Mouse (Mus musculus): ENCODE results near the gene Myo1b. TPM values are rescaled to one million over a fixed set of nuclear protein-coding genes. Genes with fewer than 3 reads are reported as not detected.

The Myo1b gene
- polyA plus RNA-seq, 1 experiment from 2014 or later: 33.5 TPM

- Histone ChIP-seq H3K4me2 (no peak overlapping the region), H3K36me3 (peaks cover 16% of the 10 kb centered on the region), H3K27ac (replicated peaks) (no peak overlapping the region), H3K4me3 (no peak overlapping the region), H3K4me1 (no peaks in the 10 kb centered on the region; the same call in 1 of the 2 replicates), H3K9ac (no peak overlapping the region), H3K9me3 (no peaks in the 10 kb centered on the region), H3K27me3 (replicated peaks) (no peaks in the 10 kb centered on the region)
- WGBS: 61% methylated on average over 5 of the region's 5 CpGs
- ATAC-seq (ENCODE audit: extremely low read depth, insufficient number of reproducible peaks, low FRiP score, low TSS enrichment): no peak
These were observed 100.8 kb downstream of the Myo1b start for GRCm38 (mm10) chr1:51814854-51815630.

DNA sequence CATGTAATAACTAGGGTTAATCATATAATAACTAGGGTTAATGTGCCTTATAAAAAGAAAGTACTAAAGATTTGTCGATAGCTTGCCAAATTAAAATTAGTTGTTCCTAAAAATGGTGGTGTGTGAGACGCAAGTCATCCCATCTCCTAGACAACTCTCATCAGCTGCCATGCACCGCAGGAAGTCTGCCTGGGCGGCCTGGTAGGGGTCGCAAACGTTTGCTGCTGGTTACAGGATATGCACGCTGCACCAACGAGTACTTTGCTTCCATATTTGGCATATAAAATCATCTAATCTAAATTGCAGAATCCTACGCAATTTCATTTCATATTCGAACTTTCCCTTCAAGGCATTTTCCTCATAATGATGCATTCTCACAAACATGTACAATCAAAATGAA is 107.0 kb downstream of the Myo1b start:
- WGBS: 80% methylated on average over 10 of the region's 10 CpGs
- Histone ChIP-seq H3K9ac (no peak overlapping the region), H3K27ac (replicated peaks) (no peak overlapping the region), H3K4me3 (no peak overlapping the region), H3K27me3 (replicated peaks) (no peaks in the 10 kb centered on the region), H3K36me3 (0 out of 2 replicates have a peak, but pooled peaks cover under 1% of the 10 kb centered on the region), H3K4me1 (no peaks in the 10 kb centered on the region), H3K9me3 (no peaks in the 10 kb centered on the region), H3K4me2 (no peak overlapping the region)
- no peak for ATAC-seq (ENCODE audit: extremely low read depth, insufficient number of reproducible peaks, low FRiP score, low TSS enrichment)

- Histone ChIP-seq H3K4me2 (no peak overlapping the region), H3K9ac (no peak overlapping the region), H3K4me1 (no peaks in the 10 kb centered on the region), H3K36me3 (no peaks in the 10 kb centered on the region), H3K27me3 (replicated peaks) (no peaks in the 10 kb centered on the region), H3K4me3 (no peak overlapping the region), H3K27ac (replicated peaks) (no peak overlapping the region), H3K9me3 (no peaks in the 10 kb centered on the region)
- 49% methylated on average over 1 of the region's 1 CpGs for WGBS
- ATAC-seq (ENCODE audit: extremely low read depth, insufficient number of reproducible peaks, low FRiP score, low TSS enrichment): no peak
These were observed 107.6 kb downstream of the Myo1b start for GRCm38 (mm10) chr1:51808228-51808627.

- Histone ChIP-seq H3K4me1 (no peaks in the 10 kb centered on the region), H3K9me3 (no peaks in the 10 kb centered on the region), H3K4me3 (no peak overlapping the region), H3K9ac (no peak overlapping the region), H3K27me3 (replicated peaks) (no peaks in the 10 kb centered on the region), H3K4me2 (no peak overlapping the region), H3K36me3 (peaks cover 11% of the 10 kb centered on the region), H3K27ac (replicated peaks) (no peak overlapping the region)
- WGBS: 74% methylated on average over 5 of the region's 5 CpGs
- no peak for ATAC-seq (ENCODE audit: extremely low read depth, insufficient number of reproducible peaks, low FRiP score, low TSS enrichment)
These were observed 110.7 kb downstream of the Myo1b start for GRCm38 (mm10) chr1:51805040-51805610.

- Histone ChIP-seq H3K27ac (replicated peaks) (no peak overlapping the region), H3K4me3 (no peak overlapping the region), H3K27me3 (replicated peaks) (no peaks in the 10 kb centered on the region), H3K9me3 (no peaks in the 10 kb centered on the region), H3K4me2 (no peak overlapping the region), H3K9ac (no peak overlapping the region), H3K4me1 (no peaks in the 10 kb centered on the region), H3K36me3 (peaks cover 17% of the 10 kb centered on the region)
- 80% methylated on average over 12 of the region's 12 CpGs for WGBS
- ATAC-seq (ENCODE audit: extremely low read depth, insufficient number of reproducible peaks, low FRiP score, low TSS enrichment): no peak
These were observed 111.4 kb downstream of the Myo1b start for GRCm38 (mm10) chr1:51804296-51805039.

DNA sequence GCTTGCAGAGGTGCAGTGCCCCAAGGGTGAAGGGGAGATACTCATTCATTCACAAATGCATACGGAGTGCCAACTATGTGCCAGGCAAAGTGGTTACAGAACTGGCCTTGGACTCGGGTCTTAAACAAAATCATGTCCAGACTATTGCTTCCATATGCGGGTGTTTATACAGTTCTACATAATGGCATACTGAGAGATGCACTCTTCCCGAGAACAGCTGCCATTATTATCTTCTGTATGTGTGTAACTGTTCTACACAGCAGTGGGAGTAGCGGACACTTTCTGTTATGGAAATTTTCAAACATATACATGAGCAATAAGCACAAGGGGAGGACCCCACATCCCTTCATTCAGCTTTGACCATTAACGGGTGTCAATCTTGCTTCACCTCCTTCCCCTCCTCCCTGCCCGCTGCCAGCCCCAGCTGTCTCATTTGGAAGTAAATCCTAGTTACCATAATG is 117.8 kb downstream of the Myo1b start:
- Histone ChIP-seq H3K27me3 (replicated peaks) (no peaks in the 10 kb centered on the region), H3K9me3 (no peaks in the 10 kb centered on the region), H3K9ac (no peak overlapping the region), H3K36me3 (peaks cover 58% of the 10 kb centered on the region), H3K27ac (replicated peaks) (no peak overlapping the region), H3K4me1 (no peaks in the 10 kb centered on the region), H3K4me2 (no peak overlapping the region), H3K4me3 (no peak overlapping the region)
- no peak for ATAC-seq (ENCODE audit: extremely low read depth, insufficient number of reproducible peaks, low FRiP score, low TSS enrichment)
- 84% methylated on average over 7 of the region's 7 CpGs for WGBS

GRCm38 (mm10) chr1:51795586-51796309 is 120.1 kb downstream of the Myo1b start:
- no peak overlapping the region for H3K27ac ChIP-seq (replicated peaks)
- no peaks in the 10 kb centered on the region for H3K27me3 ChIP-seq (replicated peaks)
- H3K4me1 ChIP-seq: no peaks in the 10 kb centered on the region
- H3K9me3 ChIP-seq: peaks cover 2% of the 10 kb centered on the region; the same call in 1 of the 2 replicates
- H3K4me2 ChIP-seq: no peak overlapping the region
- H3K36me3 ChIP-seq: peaks cover 74% of the 10 kb centered on the region
- WGBS: 82% methylated on average over 9 of the region's 9 CpGs
- ATAC-seq (ENCODE audit: extremely low read depth, insufficient number of reproducible peaks, low FRiP score, low TSS enrichment): no peak
- H3K9ac ChIP-seq: no peak overlapping the region
- no peak overlapping the region for H3K4me3 ChIP-seq

- ATAC-seq (ENCODE audit: extremely low read depth, insufficient number of reproducible peaks, low FRiP score, low TSS enrichment): no peak
- H3K27ac ChIP-seq (replicated peaks): no peak overlapping the region
- H3K27me3 ChIP-seq (replicated peaks): no peaks in the 10 kb centered on the region
- H3K4me2 ChIP-seq: no peak overlapping the region
- H3K4me3 ChIP-seq: no peak overlapping the region
- H3K9ac ChIP-seq: no peak overlapping the region
- H3K9me3 ChIP-seq: peaks cover 5% of the 10 kb centered on the region; the same call in 1 of the 2 replicates
- WGBS: 58% methylated on average over 6 of the region's 6 CpGs
- H3K36me3 ChIP-seq: peaks cover 49% of the 10 kb centered on the region
- peaks cover 4% of the 10 kb centered on the region for H3K4me1 ChIP-seq
These were observed 126.6 kb downstream of the Myo1b start for GRCm38 (mm10) chr1:51789269-51789668.

DNA sequence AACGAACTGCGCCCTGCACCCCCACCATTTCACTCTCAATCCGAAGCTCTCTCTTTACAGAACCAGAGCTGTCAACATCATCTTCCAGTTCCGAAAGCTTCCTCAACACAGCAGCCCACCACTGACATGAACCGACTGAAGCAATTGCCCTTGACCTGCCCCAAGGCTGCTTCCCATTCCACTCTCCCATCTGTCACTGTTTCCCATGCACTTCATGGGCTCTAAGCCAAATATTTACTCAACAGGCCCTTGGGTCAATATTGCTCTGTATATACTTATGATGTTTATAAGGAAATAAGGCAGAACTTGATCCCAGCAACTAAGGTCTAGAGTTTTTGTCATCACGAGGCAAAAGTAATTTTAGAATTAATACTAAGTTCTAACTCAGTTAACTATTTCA is 133.8 kb downstream of the Myo1b start:
- H3K36me3 ChIP-seq: peaks cover 52% of the 10 kb centered on the region
- no peak overlapping the region for H3K4me2 ChIP-seq
- ATAC-seq (ENCODE audit: extremely low read depth, insufficient number of reproducible peaks, low FRiP score, low TSS enrichment): no peak
- no peak overlapping the region for H3K9ac ChIP-seq
- no peaks in the 10 kb centered on the region for H3K9me3 ChIP-seq
- H3K4me1 ChIP-seq: 0 out of 2 replicates have a peak, but pooled peaks cover 3% of the 10 kb centered on the region
- no peak overlapping the region for H3K27ac ChIP-seq (replicated peaks)
- H3K27me3 ChIP-seq (replicated peaks): no peaks in the 10 kb centered on the region
- no peak overlapping the region for H3K4me3 ChIP-seq
- 68% methylated on average over 6 of the region's 6 CpGs for WGBS

GRCm38 (mm10) chr1:51780357-51780756 is 135.5 kb downstream of the Myo1b start:
- Histone ChIP-seq H3K9ac (no peak overlapping the region), H3K4me2 (no peak overlapping the region), H3K36me3 (peaks cover 60% of the 10 kb centered on the region), H3K9me3 (no peaks in the 10 kb centered on the region), H3K27me3 (replicated peaks) (no peaks in the 10 kb centered on the region), H3K4me1 (0 out of 2 replicates have a peak, but pooled peaks cover 3% of the 10 kb centered on the region), H3K4me3 (no peak overlapping the region), H3K27ac (replicated peaks) (no peak overlapping the region)
- ATAC-seq (ENCODE audit: extremely low read depth, insufficient number of reproducible peaks, low FRiP score, low TSS enrichment): no peak

GRCm38 (mm10) chr1:51778241-51778640 is 137.6 kb downstream of the Myo1b start:
- H3K4me1 ChIP-seq: 0 out of 2 replicates have a peak, but pooled peaks cover 3% of the 10 kb centered on the region
- no peak overlapping the region for H3K4me2 ChIP-seq
- no peak overlapping the region for H3K4me3 ChIP-seq
- WGBS: 81% methylated on average over 7 of the region's 7 CpGs
- H3K9ac ChIP-seq: no peak overlapping the region
- H3K27me3 ChIP-seq (replicated peaks): no peaks in the 10 kb centered on the region
- ATAC-seq (ENCODE audit: extremely low read depth, insufficient number of reproducible peaks, low FRiP score, low TSS enrichment): no peak
- no peak overlapping the region for H3K27ac ChIP-seq (replicated peaks)
- peaks cover 71% of the 10 kb centered on the region for H3K36me3 ChIP-seq
- no peaks in the 10 kb centered on the region for H3K9me3 ChIP-seq
